Mouse (Mus musculus) erythroblast, embryonic 14.5 days (primary cell): ENCODE measurements around the gene Atxn2l. TPM values are rescaled to one million over a fixed set of nuclear protein-coding genes. Genes with fewer than 3 reads are reported as not detected.

Experiments
- H3K27me3 ChIP-seq: 2 replicates; pipeline ENCODE4 v1.6.1; 2012; ENCODE audit warnings: inconsistent platforms; ENCODE audit not compliant: control insufficient read depth
- H3K36me3 ChIP-seq: 2 replicates; pipeline ENCODE4 v1.6.1; 2012; ENCODE audit warnings: mild to moderate bottlenecking, inconsistent platforms; ENCODE audit not compliant: control insufficient read depth
- H3K4me1 ChIP-seq: 2 replicates; pipeline ENCODE4 v1.6.1; 2012; ENCODE audit warnings: inconsistent platforms; ENCODE audit not compliant: control insufficient read depth
- H3K4me3 ChIP-seq: replicated peaks from 2 replicates; pipeline ENCODE3; 2012; ENCODE audit warnings: moderate library complexity, mild to moderate bottlenecking, inconsistent platforms
- H3K9me3 ChIP-seq: 2 replicates; pipeline ENCODE4 v1.6.1; 2012; ENCODE audit warnings: low read length, inconsistent platforms, mixed read lengths; ENCODE audit not compliant: control insufficient read depth
- GATA1 ChIP-seq: IDR thresholded peaks from 2 replicates; pipeline ENCODE4 v1.6.1; 2012; ENCODE audit warnings: low read length, inconsistent platforms, mixed read lengths
- TAL1 ChIP-seq: IDR thresholded peaks from 3 replicates; pipeline ENCODE4 v1.6.1; 2012; ENCODE audit warnings: low read length, inconsistent platforms, mixed read lengths
- polyA plus RNA-seq: library from polyadenylated mRNA; stranded (reverse); fragments of >175 nt; gene quantifications from 2 replicates; pipeline ENCODE4 v1.2.3, GENCODE M21; 2012

Gene Atxn2l
- polyA plus RNA-seq, 1 experiment = 56.8 TPM

GRCm38 (mm10) chr7:126474486-126474955 lies 28.7 kb downstream of the Atxn2l start:
- Histone ChIP-seq H3K27me3 (no peaks in the 10 kb centered on the region), H3K36me3 (peaks cover 34% of the 10 kb centered on the region), H3K4me1 (peaks cover 43% of the 10 kb centered on the region), H3K4me3 (peak overlapping the region; percentile 78), H3K9me3 (no peaks in the 10 kb centered on the region)
- no peak for TF ChIP-seq TAL1

DNA sequence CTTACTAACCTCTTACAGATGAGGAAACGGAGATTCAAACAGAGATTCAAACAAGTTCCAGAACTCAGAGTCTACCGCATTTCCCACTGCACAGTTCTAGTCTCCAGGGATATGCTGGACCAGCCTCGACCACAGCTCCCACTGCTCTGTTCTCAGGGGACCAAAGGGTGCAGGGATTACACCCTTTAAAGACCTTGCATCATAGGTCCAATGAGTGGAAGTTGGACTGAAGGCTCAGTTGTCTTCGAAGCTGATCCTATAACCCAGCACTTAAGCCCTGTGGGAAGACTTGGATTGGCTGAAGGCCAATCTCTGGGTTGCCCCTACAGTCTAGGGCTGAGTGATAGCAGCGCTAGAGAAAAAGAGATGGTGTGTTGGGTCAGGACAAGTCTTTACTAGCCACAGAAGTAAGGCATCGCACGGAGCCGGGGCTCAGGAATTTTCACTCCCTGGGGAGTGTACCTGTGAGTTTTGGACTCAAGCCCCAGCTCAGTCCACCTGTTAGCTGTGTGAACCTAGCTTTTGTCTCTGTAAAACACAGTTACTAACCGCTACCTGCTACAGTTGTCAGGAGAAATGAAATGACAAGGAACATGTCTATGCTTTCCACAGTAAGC lies 29.7 kb downstream of the Atxn2l start:
- no peak for TF ChIP-seq GATA1
- TF ChIP-seq TAL1 = no peak
- Histone ChIP-seq H3K9me3 (no peaks in the 10 kb centered on the region), H3K27me3 (no peaks in the 10 kb centered on the region), H3K36me3 (peaks cover 43% of the 10 kb centered on the region), H3K4me1 (peaks cover 43% of the 10 kb centered on the region), H3K4me3 (peak overlapping the region; percentile 78)

DNA sequence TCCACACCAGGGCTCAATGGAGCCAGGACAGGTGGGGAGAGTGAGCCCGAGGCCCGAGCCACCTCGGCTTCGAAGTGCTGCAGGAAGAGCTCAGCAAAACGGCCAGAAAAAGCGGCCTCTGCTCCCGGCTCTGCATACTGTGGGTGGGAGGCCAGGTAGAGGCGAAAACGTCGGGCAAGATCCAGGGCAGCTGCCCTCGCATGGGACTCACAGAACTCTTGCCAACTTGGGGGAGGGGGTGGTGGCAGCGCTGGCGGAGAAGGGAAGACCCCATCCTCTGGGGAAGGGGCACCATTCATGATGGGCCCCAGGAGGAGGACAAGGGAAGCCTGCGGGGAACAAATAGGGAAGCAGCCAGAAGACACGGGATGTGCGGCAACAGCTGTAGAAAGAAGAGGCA lies 30.5 kb downstream of the Atxn2l start:
- H3K4me1 ChIP-seq = peaks cover 43% of the 10 kb centered on the region

GRCm38 (mm10) chr7:126472306-126472705 lies 30.9 kb downstream of the Atxn2l start:
- Histone ChIP-seq H3K27me3 (no peaks in the 10 kb centered on the region), H3K4me3 (no peak overlapping the region), H3K9me3 (no peaks in the 10 kb centered on the region), H3K36me3 (peaks cover 56% of the 10 kb centered on the region), H3K4me1 (peaks cover 43% of the 10 kb centered on the region)
- TF ChIP-seq GATA1 = no peak
- no peak for TF ChIP-seq TAL1

More for the DNA sequence above, 30.5 kb downstream of the Atxn2l start:
- Histone ChIP-seq H3K9me3 (no peaks in the 10 kb centered on the region), H3K27me3 (no peaks in the 10 kb centered on the region), H3K4me3 (no peak overlapping the region), H3K36me3 (peaks cover 52% of the 10 kb centered on the region)
- TF ChIP-seq GATA1 (no peak), TAL1 (no peak)

DNA sequence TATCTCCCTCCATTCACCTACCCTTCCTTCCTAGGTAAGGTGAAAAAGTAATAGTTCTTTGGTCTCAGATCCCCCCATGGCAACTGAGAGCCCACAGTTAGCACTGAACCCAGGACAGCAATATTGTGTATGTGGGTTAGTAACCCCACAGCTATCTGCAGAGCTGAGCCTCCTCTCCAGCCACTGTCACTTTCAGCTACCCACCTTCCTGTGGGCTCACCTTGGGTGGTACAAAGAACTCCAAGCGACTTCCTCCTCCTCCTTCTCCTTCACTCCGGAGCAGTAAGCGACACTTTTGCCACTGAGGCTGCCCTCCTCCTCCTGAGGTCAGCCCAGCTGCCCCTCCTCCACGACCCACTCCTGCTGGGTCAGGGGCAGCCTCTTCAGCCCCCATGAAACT lies 31.4 kb downstream of the Atxn2l start:
- no peaks in the 10 kb centered on the region for H3K9me3 ChIP-seq
- no peak for TF ChIP-seq GATA1
- no peak for TF ChIP-seq TAL1
- no peak overlapping the region for H3K4me3 ChIP-seq
- H3K27me3 ChIP-seq = no peaks in the 10 kb centered on the region
- H3K4me1 ChIP-seq = peaks cover 43% of the 10 kb centered on the region
- peaks cover 61% of the 10 kb centered on the region for H3K36me3 ChIP-seq

GRCm38 (mm10) chr7:126471361-126471760 lies 31.9 kb downstream of the Atxn2l start:
- Histone ChIP-seq H3K4me3 (no peak overlapping the region), H3K9me3 (no peaks in the 10 kb centered on the region), H3K27me3 (no peaks in the 10 kb centered on the region), H3K4me1 (peaks cover 39% of the 10 kb centered on the region), H3K36me3 (peaks cover 62% of the 10 kb centered on the region)
- no peak for TF ChIP-seq GATA1

DNA sequence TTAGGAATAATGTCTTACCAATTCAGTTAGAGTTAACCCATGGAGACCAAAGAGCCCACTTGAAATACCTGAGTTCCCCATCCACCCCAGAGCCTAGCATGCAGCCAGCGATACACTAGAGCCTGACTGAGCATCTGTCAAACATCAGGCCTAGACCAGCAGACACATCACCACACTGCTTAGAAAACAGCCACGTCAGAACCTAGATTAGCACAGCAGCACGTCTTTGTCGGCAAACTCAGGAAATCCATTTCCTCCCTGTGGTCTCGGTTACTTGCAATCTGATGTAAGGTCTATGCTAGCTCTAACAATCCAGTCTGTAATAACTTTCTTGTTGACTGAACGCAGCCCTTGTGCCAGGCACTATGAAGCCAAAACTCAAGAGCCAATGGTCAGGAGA lies 33.2 kb downstream of the Atxn2l start:
- Histone ChIP-seq H3K36me3 (peaks cover 64% of the 10 kb centered on the region), H3K9me3 (no peaks in the 10 kb centered on the region), H3K4me1 (peaks cover 37% of the 10 kb centered on the region), H3K4me3 (no peak overlapping the region), H3K27me3 (no peaks in the 10 kb centered on the region)
- TF ChIP-seq GATA1 (no peak), TAL1 (no peak)

GRCm38 (mm10) chr7:126467834-126468627 lies 35.2 kb downstream of the Atxn2l start:
- peaks cover 29% of the 10 kb centered on the region for H3K4me1 ChIP-seq
- H3K36me3 ChIP-seq = peaks cover 63% of the 10 kb centered on the region

GRCm38 (mm10) chr7:126467271-126467670 lies 36.0 kb downstream of the Atxn2l start:
- peaks cover 23% of the 10 kb centered on the region for H3K4me1 ChIP-seq
- no peaks in the 10 kb centered on the region for H3K27me3 ChIP-seq
- peaks cover 56% of the 10 kb centered on the region for H3K36me3 ChIP-seq
- no peaks in the 10 kb centered on the region for H3K9me3 ChIP-seq
- H3K4me3 ChIP-seq = no peak overlapping the region
- no peak for TF ChIP-seq TAL1
- no peak for TF ChIP-seq GATA1

More at GRCm38 (mm10) chr7:126467834-126468627, 35.2 kb downstream of the Atxn2l start:
- TF ChIP-seq GATA1 = no peak
- no peak for TF ChIP-seq TAL1
- no peaks in the 10 kb centered on the region for H3K9me3 ChIP-seq
- no peaks in the 10 kb centered on the region for H3K27me3 ChIP-seq
- H3K4me3 ChIP-seq = no peak overlapping the region
